Mouse (Mus musculus) MEL (cell line): Measurements from ENCODE around the gene Lifr. TPM values are rescaled to one million over a fixed set of nuclear protein-coding genes. Genes with fewer than 3 reads are reported as not detected.

Experiments used
- DNase-seq: peaks from one replicate; pipeline ENCODE4 v3.0.0; 2011; ENCODE audit warnings: low read depth, low spot score
- H3K27ac ChIP-seq: 2 replicates; pipeline ENCODE4 v1.5.1; 2012; ENCODE audit warnings: low read depth, mild to moderate bottlenecking, control low read depth, low read length, moderate library complexity; ENCODE audit not compliant: control insufficient read depth
- H3K27me3 ChIP-seq, 2 experiments: fragments of 150-350 bp in 1 of 2; sonication (generic) in 1 of 2; 2 replicates each; pipeline ENCODE4 v1.6.1; 2012; ENCODE audit warnings: low read length in 2 of 2, mild to moderate bottlenecking in 2 of 2, improper control_type of control experiment in 1 of 2, moderate library complexity in 1 of 2; ENCODE audit not compliant: insufficient read depth in 2 of 2, control insufficient read depth in 1 of 2
- H3K36me3 ChIP-seq, 2 experiments: 2 replicates each; pipeline ENCODE4 v1.6.1; 2012 to 2014; ENCODE audit warnings: low read length in 2 of 2, improper control_type of control experiment in 1 of 2, inconsistent platforms in 1 of 2, mild to moderate bottlenecking in 1 of 2; ENCODE audit not compliant: insufficient read depth in 2 of 2, control insufficient read depth in 1 of 2
- H3K4me1 ChIP-seq, 2 experiments: fragments of 150-350 bp in 1 of 2; sonication (generic) in 1 of 2; 2 replicates each; pipeline ENCODE4 v1.6.1; 2012; ENCODE audit warnings: low read length in 2 of 2, improper control_type of control experiment in 1 of 2, mild to moderate bottlenecking in 1 of 2; ENCODE audit not compliant: insufficient read depth in 2 of 2, control insufficient read depth in 1 of 2
- H3K4me3 ChIP-seq, 2 experiments: fragments of 150-350 bp in 1 of 2; sonication (generic) in 1 of 2; 2 replicates each; pipeline ENCODE4 v1.5.1; 2012; ENCODE audit warnings: low read depth in 2 of 2, low read length in 2 of 2, mild to moderate bottlenecking in 2 of 2, moderate library complexity in 2 of 2, control low read depth in 1 of 2, improper control_type of control experiment in 1 of 2; ENCODE audit not compliant: control insufficient read depth in 1 of 2, insufficient read depth in 1 of 2
- H3K79me2 ChIP-seq: 2 replicates; pipeline ENCODE4 v1.6.1; 2012; ENCODE audit warnings: mild to moderate bottlenecking, low read length, moderate library complexity; ENCODE audit not compliant: control insufficient read depth, poor library complexity, insufficient read depth
- H3K9ac ChIP-seq: 2 replicates; pipeline ENCODE4 v1.6.1; 2012; ENCODE audit warnings: low read depth, mild to moderate bottlenecking, control low read depth, low read length, moderate library complexity; ENCODE audit not compliant: control insufficient read depth, poor library complexity, severe bottlenecking
- H3K9me3 ChIP-seq: fragments of 150-350 bp; sonication (generic); replicated peaks from 2 replicates; pipeline ENCODE4 v1.6.1; 2012; ENCODE audit warnings: mild to moderate bottlenecking, low read length, improper control_type of control experiment, moderate library complexity; ENCODE audit not compliant: insufficient read depth
- CHD1 ChIP-seq: IDR thresholded peaks from 2 replicates; pipeline ENCODE4 v1.6.1; 2012; ENCODE audit warnings: low read depth, mild to moderate bottlenecking, inconsistent platforms, low read length, improper control_type of control experiment
- SMC3 ChIP-seq: IDR thresholded peaks from 2 replicates; pipeline ENCODE4 v1.6.1; 2011; ENCODE audit warnings: low read depth, low read length, improper control_type of control experiment
- polyA plus RNA-seq, 2 experiments: library from polyadenylated mRNA; stranded (reverse) in 1 of 2; unstranded in 1 of 2; fragments of >175 nt in 1 of 2; fragments of >200 nt in 1 of 2; gene quantifications; 2 replicates each; pipeline versions ENCODE4 v1.2.1 to v1.2.4; 2012; ENCODE audit warnings: low replicate concordance in 2 of 2, low read depth in 1 of 2; ENCODE audit not compliant: insufficient read length in 2 of 2, insufficient read depth in 1 of 2, missing spikeins in 1 of 2
- total RNA-seq: library from RNA; depleted of rRNA; stranded (reverse); fragments of 300-350 nt; gene quantifications from 2 replicates; pipeline ENCODE4 v1.2.3, GENCODE M21; 2012; rRNA removed

The Lifr gene
- total and polyA plus RNA-seq, 3 experiments, result not detected

DNA sequence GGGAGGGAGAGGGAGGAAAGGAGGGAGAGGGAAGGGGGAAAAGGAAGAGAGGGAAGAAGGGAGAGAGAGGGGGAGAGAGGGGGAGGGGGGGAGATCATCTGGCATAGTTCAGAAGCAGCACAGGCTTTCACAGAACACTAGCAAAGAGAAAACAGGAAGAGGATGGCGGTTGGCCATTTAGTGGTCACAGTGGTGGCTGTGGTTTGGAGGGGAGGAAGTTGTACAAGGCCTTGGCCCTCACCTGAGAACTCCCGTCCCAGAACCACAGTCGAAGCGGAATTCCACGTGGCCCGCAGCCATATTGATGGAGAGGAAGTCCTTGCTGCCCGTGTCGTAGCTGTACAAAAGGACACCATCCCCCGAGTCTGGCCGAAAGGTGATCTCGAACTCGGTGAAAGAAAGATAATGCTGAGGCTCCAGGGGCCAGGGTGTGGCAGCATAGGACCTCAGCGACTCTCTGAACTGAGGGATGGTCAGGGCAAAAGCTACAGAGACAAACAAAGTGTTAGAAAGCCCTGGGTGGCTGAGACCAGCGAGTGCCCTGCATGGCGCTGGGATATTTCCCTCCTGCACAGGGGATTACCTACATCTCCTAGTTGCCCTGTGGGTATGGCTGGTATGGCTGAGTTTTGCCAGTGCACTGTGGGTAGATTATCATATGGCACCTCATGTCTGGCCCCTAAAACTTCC is 151.9 kb downstream of the Lifr start:
- no peaks in the 10 kb centered on the region for H3K27me3 ChIP-seq
- H3K4me3 ChIP-seq, result no peak overlapping the region
- no peak overlapping the region for H3K27ac ChIP-seq
- H3K9ac ChIP-seq, result no peak overlapping the region
- H3K36me3 ChIP-seq, result no peaks in the 10 kb centered on the region
- no peak for TF ChIP-seq SMC3
- no peak for TF ChIP-seq CHD1
- no peaks in the 10 kb centered on the region for H3K9me3 ChIP-seq
- no peaks in the 10 kb centered on the region for H3K79me2 ChIP-seq
- DNase-seq, result no peak
- no peaks in the 10 kb centered on the region for H3K4me1 ChIP-seq

Other genes with a start within 250 kb of the Lifr start
- gene Osmr, start 215.6 kb upstream of the Lifr start, total RNA-seq, result not detected in 2 replicates
- gene Osmr, start 215.6 kb upstream of the Lifr start, polyA plus RNA-seq, result not detected